Mouse (Mus musculus) lung, embryonic 16.5 days (tissue): ENCODE measurements around the gene Rbm19. TPM values are rescaled to one million over a fixed set of nuclear protein-coding genes. Genes with fewer than 3 reads are reported as not detected.

ENCODE experiments used
- ATAC-seq: fragments of 200-750 bp; cut with Nextera tagmentation; 2 replicates; pipeline ENCODE4 v1.8.0; 2017; ENCODE audit warnings: low read depth, mild to moderate bottlenecking, moderate library complexity
- H3K27ac ChIP-seq: fragments of 300-500 bp; sonication (generic); 2 replicates; pipeline ENCODE4 v1.5.1; 2014; ENCODE audit warnings: mild to moderate bottlenecking, control low read depth, low read length
- H3K27me3 ChIP-seq: fragments of 300-500 bp; sonication (generic); 2 replicates; pipeline ENCODE4 v1.6.1; 2014; ENCODE audit warnings: low read depth, low read length, mixed read lengths; ENCODE audit not compliant: control insufficient read depth, insufficient read depth
- H3K36me3 ChIP-seq: fragments of 300-500 bp; sonication (generic); 2 replicates; pipeline ENCODE4 v1.6.1; 2014; ENCODE audit warnings: low read length; ENCODE audit not compliant: control insufficient read depth, insufficient read depth
- H3K4me1 ChIP-seq: fragments of 300-500 bp; sonication (generic); replicated peaks from 2 replicates; pipeline ENCODE4 v1.6.1; 2014; ENCODE audit warnings: low read length, mixed read lengths; ENCODE audit not compliant: control insufficient read depth, insufficient read depth
- H3K4me2 ChIP-seq: fragments of 300-500 bp; sonication (generic); 2 replicates; pipeline ENCODE4 v1.6.1; 2014; ENCODE audit warnings: low read depth, low read length, control low read depth
- H3K4me3 ChIP-seq: fragments of 300-500 bp; sonication (generic); 2 replicates; pipeline ENCODE4 v1.5.1; 2014; ENCODE audit warnings: mild to moderate bottlenecking, low read length, control low read depth
- H3K9ac ChIP-seq: fragments of 300-500 bp; sonication (generic); 2 replicates; pipeline ENCODE4 v1.6.1; 2014; ENCODE audit warnings: low read length, control low read depth
- H3K9me3 ChIP-seq: fragments of 300-500 bp; sonication (generic); 2 replicates; pipeline ENCODE4 v1.6.1; 2016; ENCODE audit warnings: low read length; ENCODE audit not compliant: control insufficient read depth
- WGBS: fragments of 180-500 bp; shearing (Covaris S2); extraction: QIAGEN DNeasy Blood & Tissue Kit; methylation state at CpG from one replicate; pipeline ENCODE4 v1.1.7; 2014; 5-methylcytosine and 5-hydroxymethylcytosine counted together
- polyA plus RNA-seq: library from polyadenylated mRNA; unstranded; fragments of >200 nt; fragmentation: Nextera tagmentation; extraction: Ambion mirVana; gene quantifications from 2 replicates; pipeline ENCODE4 v1.2.1, GENCODE M21; 2015

Gene Rbm19
- polyA plus RNA-seq, 1 experiment from 2014 or later = 20.4 TPM

- no peak overlapping the region for H3K9ac ChIP-seq
- H3K27me3 ChIP-seq = no peaks in the 10 kb centered on the region
- no peaks in the 10 kb centered on the region for H3K9me3 ChIP-seq
- H3K4me2 ChIP-seq = no peak overlapping the region
- H3K4me3 ChIP-seq = no peak overlapping the region
- no peak for ATAC-seq
- 97% methylated on average over 11 of the region's 11 CpGs for WGBS
- no peak overlapping the region for H3K27ac ChIP-seq
- H3K4me1 ChIP-seq = no peaks in the 10 kb centered on the region
- H3K36me3 ChIP-seq = peaks cover 5% of the 10 kb centered on the region; the same call in 1 of the 2 replicates
Observed at GRCm38 (mm10) chr5:120180102-120180501, 63.8 kb downstream of the Rbm19 start.

DNA sequence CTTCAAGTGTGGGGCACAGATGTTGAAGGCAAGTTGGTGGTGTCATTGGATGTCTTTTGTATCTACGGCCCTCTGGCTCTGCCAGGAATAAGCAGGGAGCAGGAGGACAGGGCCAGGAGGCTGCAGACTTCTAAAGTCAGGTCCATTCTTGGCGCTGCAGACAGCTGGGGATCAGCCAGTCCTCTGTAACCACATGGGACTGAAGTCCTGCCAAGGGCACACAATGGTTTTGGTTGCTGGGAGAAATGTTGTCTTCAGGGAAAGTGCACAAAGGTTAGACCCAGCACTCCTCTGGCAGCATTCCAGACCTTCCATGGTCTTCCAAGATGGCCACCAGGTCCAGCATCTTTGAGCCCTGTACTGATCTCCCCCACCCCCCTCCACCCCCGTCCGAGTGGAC, 65.1 kb downstream of the Rbm19 start:
- no peaks in the 10 kb centered on the region for H3K4me1 ChIP-seq
- H3K9me3 ChIP-seq = no peaks in the 10 kb centered on the region
- no peak overlapping the region for H3K4me2 ChIP-seq
- no peak overlapping the region for H3K27ac ChIP-seq
- no peak overlapping the region for H3K4me3 ChIP-seq
- no peak overlapping the region for H3K9ac ChIP-seq
- peaks cover 1% of the 10 kb centered on the region for H3K36me3 ChIP-seq
- no peaks in the 10 kb centered on the region for H3K27me3 ChIP-seq
- WGBS = 92% methylated on average over 4 of the region's 4 CpGs
- ATAC-seq = no peak

- H3K4me1 ChIP-seq = no peaks in the 10 kb centered on the region
- no peaks in the 10 kb centered on the region for H3K27me3 ChIP-seq
- WGBS = 76% methylated on average over 8 of the region's 8 CpGs
- no peak overlapping the region for H3K4me3 ChIP-seq
- ATAC-seq = no peak
- H3K4me2 ChIP-seq = no peak overlapping the region
- no peaks in the 10 kb centered on the region for H3K9me3 ChIP-seq
- no peak overlapping the region for H3K9ac ChIP-seq
- no peaks in the 10 kb centered on the region; the same call in 1 of the 2 replicates for H3K36me3 ChIP-seq
- no peak overlapping the region for H3K27ac ChIP-seq
Observed at GRCm38 (mm10) chr5:120183321-120183720, 67.1 kb downstream of the Rbm19 start.

DNA sequence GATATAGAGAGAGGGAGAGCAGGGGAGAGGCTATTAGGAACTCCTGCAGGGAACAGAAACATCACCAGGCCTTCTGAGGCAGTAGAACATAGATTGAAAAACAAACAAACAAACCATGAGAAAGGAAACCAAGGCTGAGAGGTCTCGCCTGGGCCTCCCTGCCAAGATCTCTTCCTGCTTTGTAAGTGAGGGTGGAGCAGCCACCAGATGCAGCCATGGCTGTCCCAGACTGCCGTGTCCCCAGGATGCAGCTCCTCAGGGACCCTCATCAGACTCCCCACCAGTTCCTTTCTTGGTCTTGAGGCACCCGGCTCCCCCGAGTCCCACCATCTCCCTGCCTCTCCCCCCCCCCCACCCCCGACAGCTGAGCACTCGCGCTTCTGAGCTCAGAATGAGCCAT, 67.5 kb downstream of the Rbm19 start:
- Histone ChIP-seq H3K4me1 (no peaks in the 10 kb centered on the region), H3K27ac (no peak overlapping the region)

DNA sequence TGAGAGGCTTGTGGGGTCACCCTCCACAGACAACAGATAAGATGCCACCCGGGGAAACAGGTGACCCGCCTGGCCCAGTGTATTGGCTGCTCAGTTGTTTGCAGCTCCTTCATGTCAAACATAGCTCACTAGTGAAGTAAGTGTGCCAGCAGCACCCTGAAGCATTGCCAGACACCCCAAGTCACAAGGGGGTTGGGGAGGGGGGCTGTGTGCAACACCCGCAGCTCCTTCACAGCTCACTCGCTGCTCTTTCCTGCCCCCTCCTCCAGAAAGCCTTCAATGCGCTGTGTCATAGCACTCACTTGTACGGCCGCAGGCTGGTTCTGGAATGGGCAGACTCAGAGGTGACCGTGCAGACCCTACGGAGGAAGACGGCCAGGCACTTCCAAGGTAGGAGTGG, 69.7 kb downstream of the Rbm19 start:
- Histone ChIP-seq H3K9me3 (no peaks in the 10 kb centered on the region), H3K4me2 (no peak overlapping the region), H3K27me3 (no peaks in the 10 kb centered on the region), H3K36me3 (no peaks in the 10 kb centered on the region; the same call in 1 of the 2 replicates), H3K4me3 (no peak overlapping the region), H3K9ac (no peak overlapping the region), H3K4me1 (no peaks in the 10 kb centered on the region), H3K27ac (no peak overlapping the region)
- 81% methylated on average over 10 of the region's 10 CpGs for WGBS
- ATAC-seq = no peak

More for the DNA sequence above, 67.5 kb downstream of the Rbm19 start:
- Histone ChIP-seq H3K4me2 (no peak overlapping the region), H3K36me3 (no peaks in the 10 kb centered on the region; the same call in 1 of the 2 replicates), H3K9ac (no peak overlapping the region), H3K4me3 (no peak overlapping the region), H3K27me3 (no peaks in the 10 kb centered on the region), H3K9me3 (no peaks in the 10 kb centered on the region)
- no peak for ATAC-seq
- WGBS = 34% methylated on average over 7 of the region's 7 CpGs

DNA sequence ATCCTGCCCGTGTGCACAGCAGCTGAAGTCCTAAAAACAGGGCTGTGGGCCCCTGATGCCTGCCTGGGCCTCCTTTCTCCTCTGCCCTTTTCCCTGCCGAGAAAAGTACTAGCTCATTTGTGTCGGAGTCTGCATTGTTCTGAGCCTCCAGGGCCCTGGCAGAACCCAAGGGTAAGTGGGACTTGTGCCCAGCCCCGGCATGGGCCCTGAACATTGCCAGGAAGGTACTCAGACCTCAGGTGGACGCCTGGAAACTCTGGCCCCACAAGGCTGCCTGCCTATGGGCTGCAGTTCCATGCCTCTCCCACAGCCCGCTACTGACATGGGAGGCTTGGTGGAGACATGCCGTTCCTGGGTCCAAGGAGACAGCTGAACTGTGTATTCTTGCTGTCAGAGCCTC, 72.3 kb downstream of the Rbm19 start:
- no peaks in the 10 kb centered on the region; the same call in 1 of the 2 replicates for H3K36me3 ChIP-seq
- WGBS = 67% methylated on average over 7 of the region's 7 CpGs
- no peak overlapping the region for H3K4me2 ChIP-seq
- ATAC-seq = no peak
- no peak overlapping the region for H3K4me3 ChIP-seq
- H3K27ac ChIP-seq = no peak overlapping the region
- H3K9ac ChIP-seq = no peak overlapping the region
- H3K9me3 ChIP-seq = no peaks in the 10 kb centered on the region
- no peaks in the 10 kb centered on the region for H3K27me3 ChIP-seq
- H3K4me1 ChIP-seq = no peaks in the 10 kb centered on the region

DNA sequence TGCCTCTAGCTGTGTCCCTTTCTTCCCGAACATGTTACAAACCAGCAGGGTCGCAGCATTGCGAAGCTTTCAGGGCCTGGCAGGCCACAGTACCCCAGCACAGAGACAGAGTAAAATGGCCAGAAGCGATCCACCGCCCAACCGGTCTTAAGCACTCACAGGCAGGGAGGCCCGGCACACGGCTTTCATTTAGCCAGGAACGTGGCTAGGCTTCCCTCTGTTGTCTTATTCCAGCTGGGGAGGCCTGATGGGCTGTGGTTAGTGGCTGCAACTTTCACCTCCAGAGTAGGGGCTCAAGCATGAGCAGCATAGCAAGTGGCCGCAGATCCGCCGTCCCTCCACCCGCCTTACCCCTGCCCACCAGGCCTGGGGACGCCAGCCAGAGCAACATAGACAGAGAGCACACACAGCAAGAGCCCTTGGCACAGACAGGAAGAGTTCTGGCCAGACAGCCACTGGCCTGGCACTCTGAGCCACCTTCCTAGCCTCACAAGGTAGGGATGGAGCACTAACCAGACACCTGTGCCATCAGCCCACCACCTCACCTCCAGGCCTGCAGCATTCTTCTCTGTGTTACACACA, 73.8 kb downstream of the Rbm19 start:
- ATAC-seq = no peak
- peaks cover 12% of the 10 kb centered on the region for H3K4me1 ChIP-seq
- H3K4me3 ChIP-seq = no peak overlapping the region
- H3K27me3 ChIP-seq = no peaks in the 10 kb centered on the region
- H3K9ac ChIP-seq = no peak overlapping the region
- no peak overlapping the region for H3K4me2 ChIP-seq
- H3K36me3 ChIP-seq = no peaks in the 10 kb centered on the region; the same call in 1 of the 2 replicates
- H3K9me3 ChIP-seq = no peaks in the 10 kb centered on the region
- no peak overlapping the region for H3K27ac ChIP-seq
- 84% methylated on average over 14 of the region's 14 CpGs for WGBS

GRCm38 (mm10) chr5:120191620-120192019, 75.4 kb downstream of the Rbm19 start:
- Histone ChIP-seq H3K4me3 (no peak overlapping the region), H3K27ac (no peak overlapping the region), H3K9me3 (no peaks in the 10 kb centered on the region), H3K9ac (no peak overlapping the region), H3K27me3 (no peaks in the 10 kb centered on the region), H3K4me2 (no peak overlapping the region), H3K4me1 (peaks cover 15% of the 10 kb centered on the region), H3K36me3 (no peaks in the 10 kb centered on the region; the same call in 1 of the 2 replicates)
- 78% methylated on average over 9 of the region's 9 CpGs for WGBS
- no peak for ATAC-seq

- no peaks in the 10 kb centered on the region for H3K27me3 ChIP-seq
- H3K4me1 ChIP-seq = peaks cover 15% of the 10 kb centered on the region
- no peak for ATAC-seq
- no peak overlapping the region for H3K9ac ChIP-seq
- H3K4me2 ChIP-seq = peak overlapping the region; percentile 23; the same call in 1 of the 2 replicates
- H3K9me3 ChIP-seq = no peaks in the 10 kb centered on the region
- no peak overlapping the region for H3K27ac ChIP-seq
- no peak overlapping the region for H3K4me3 ChIP-seq
- H3K36me3 ChIP-seq = no peaks in the 10 kb centered on the region
- 41% methylated on average over 16 of the region's 16 CpGs for WGBS
Observed at GRCm38 (mm10) chr5:120194309-120194941, 78.2 kb downstream of the Rbm19 start.
